Mouse (Mus musculus): ENCODE data around the gene Rbm17. TPM values are rescaled to one million over a fixed set of nuclear protein-coding genes. Genes with fewer than 3 reads are reported as not detected.

Rbm17 gene
- total and polyA plus RNA-seq, 3 experiments: 101 to 184 (median 138) TPM

GRCm38 (mm10) chr2:11579399-11579798 is 24.6 kb downstream of the Rbm17 start:
- Histone ChIP-seq H3K36me3 (replicated peaks) (peaks cover 18% of the 10 kb centered on the region), H3K27me3 (ENCODE audit: insufficient read depth, low read length) (peaks cover 2% of the 10 kb centered on the region; the same call in 1 of the 2 replicates), H3K4me3 (ENCODE audit: low read depth, low read length) (no peak overlapping the region), H3K9me3 (replicated peaks) (peaks cover 8% of the 10 kb centered on the region), H3K4me1 (ENCODE audit: insufficient read depth, low read depth, low read length) (no peaks in the 10 kb centered on the region)
- ATAC-seq (ENCODE audit: extremely low read depth, insufficient number of reproducible peaks, low FRiP score, poor library complexity, severe bottlenecking): no peak
- TF ChIP-seq CTCF (IDR thresholded peaks at IDR 0.05; ENCODE audit: low read depth, low read length): no peak
- no peak for TF ChIP-seq TAL1 (conservative IDR thresholded peaks at IDR 0.05; ENCODE audit: low read depth, low read length)
- DNase-seq (ENCODE audit: low spot score): no peak

- TF ChIP-seq GATA1 (IDR thresholded peaks at IDR 0.05; ENCODE audit: borderline replicate concordance, low read length) (no peak), POLR2AphosphoS5 (IDR thresholded peaks at IDR 0.05; ENCODE audit: insufficient replicate concordance, low read depth, low read length) (no peak), GATA2 (IDR thresholded peaks at IDR 0.05; ENCODE audit: borderline replicate concordance, low read depth, low read length) (no peak), TAL1 (conservative IDR thresholded peaks at IDR 0.05; ENCODE audit: low read depth, low read length) (no peak), CTCF (IDR thresholded peaks at IDR 0.05; ENCODE audit: low read depth, low read length) (no peak)
- Histone ChIP-seq H3K36me3 (replicated peaks) (peaks cover 9% of the 10 kb centered on the region), H3K4me3 (ENCODE audit: low read depth, low read length) (no peak overlapping the region), H3K27me3 (ENCODE audit: insufficient read depth, low read length) (peaks cover 5% of the 10 kb centered on the region), H3K9me3 (replicated peaks) (peaks cover 8% of the 10 kb centered on the region), H3K4me1 (ENCODE audit: insufficient read depth, low read depth, low read length) (no peaks in the 10 kb centered on the region)
- DNase-seq (ENCODE audit: low spot score) (no peak), ATAC-seq (ENCODE audit: extremely low read depth, insufficient number of reproducible peaks, low FRiP score, poor library complexity, severe bottlenecking) (no peak)
These were observed 25.8 kb downstream of the Rbm17 start for GRCm38 (mm10) chr2:11578187-11578586.

- no peak for DNase-seq (ENCODE audit: low spot score)
- Histone ChIP-seq H3K4me1 (ENCODE audit: insufficient read depth, low read depth, low read length) (no peaks in the 10 kb centered on the region), H3K4me3 (ENCODE audit: low read depth, low read length) (no peak overlapping the region), H3K9me3 (replicated peaks) (no peaks in the 10 kb centered on the region), H3K27me3 (ENCODE audit: insufficient read depth, low read length) (peaks cover 13% of the 10 kb centered on the region), H3K36me3 (replicated peaks) (no peaks in the 10 kb centered on the region)
- TF ChIP-seq CTCF (IDR thresholded peaks at IDR 0.05; ENCODE audit: low read depth, low read length): no peak
- no peak for TF ChIP-seq POLR2AphosphoS5 (IDR thresholded peaks at IDR 0.05; ENCODE audit: insufficient replicate concordance, low read depth, low read length)
- TF ChIP-seq TAL1 (conservative IDR thresholded peaks at IDR 0.05; ENCODE audit: low read depth, low read length): no peak
- no peak for TF ChIP-seq GATA2 (IDR thresholded peaks at IDR 0.05; ENCODE audit: borderline replicate concordance, low read depth, low read length)
- no peak for ATAC-seq (ENCODE audit: extremely low read depth, insufficient number of reproducible peaks, low FRiP score, poor library complexity, severe bottlenecking)
These were observed 30.3 kb downstream of the Rbm17 start for GRCm38 (mm10) chr2:11573684-11574083.

- peaks cover 11% of the 10 kb centered on the region for H3K27me3 ChIP-seq (ENCODE audit: insufficient read depth, low read length)
- no peak for TF ChIP-seq CTCF (IDR thresholded peaks at IDR 0.05; ENCODE audit: low read depth, low read length)
- TF ChIP-seq POLR2AphosphoS5 (IDR thresholded peaks at IDR 0.05; ENCODE audit: insufficient replicate concordance, low read depth, low read length): no peak
- no peak for TF ChIP-seq GATA1 (IDR thresholded peaks at IDR 0.05; ENCODE audit: borderline replicate concordance, low read length)
- TF ChIP-seq GATA2 (IDR thresholded peaks at IDR 0.05; ENCODE audit: borderline replicate concordance, low read depth, low read length): no peak
- no peak for TF ChIP-seq TAL1 (conservative IDR thresholded peaks at IDR 0.05; ENCODE audit: low read depth, low read length)
- H3K36me3 ChIP-seq (replicated peaks): no peaks in the 10 kb centered on the region
- H3K9me3 ChIP-seq (replicated peaks): no peaks in the 10 kb centered on the region
- no peaks in the 10 kb centered on the region for H3K4me1 ChIP-seq (ENCODE audit: insufficient read depth, low read depth, low read length)
- ATAC-seq (ENCODE audit: extremely low read depth, insufficient number of reproducible peaks, low FRiP score, poor library complexity, severe bottlenecking) (no peak), DNase-seq (ENCODE audit: low spot score) (no peak)
- no peak overlapping the region for H3K4me3 ChIP-seq (ENCODE audit: low read depth, low read length)
These were observed 32.9 kb downstream of the Rbm17 start for GRCm38 (mm10) chr2:11571004-11571535.

- DNase-seq (ENCODE audit: low spot score) (no peak), ATAC-seq (ENCODE audit: extremely low read depth, insufficient number of reproducible peaks, low FRiP score, poor library complexity, severe bottlenecking) (no peak)
- Histone ChIP-seq H3K27me3 (ENCODE audit: insufficient read depth, low read length) (peaks cover 16% of the 10 kb centered on the region), H3K9me3 (replicated peaks) (no peaks in the 10 kb centered on the region), H3K36me3 (replicated peaks) (no peaks in the 10 kb centered on the region), H3K4me1 (ENCODE audit: insufficient read depth, low read depth, low read length) (no peaks in the 10 kb centered on the region), H3K4me3 (ENCODE audit: low read depth, low read length) (no peak overlapping the region)
- no peak for TF ChIP-seq GATA2 (IDR thresholded peaks at IDR 0.05; ENCODE audit: borderline replicate concordance, low read depth, low read length)
- no peak for TF ChIP-seq TAL1 (conservative IDR thresholded peaks at IDR 0.05; ENCODE audit: low read depth, low read length)
- TF ChIP-seq CTCF (IDR thresholded peaks at IDR 0.05; ENCODE audit: low read depth, low read length): no peak
- no peak for TF ChIP-seq POLR2AphosphoS5 (IDR thresholded peaks at IDR 0.05; ENCODE audit: insufficient replicate concordance, low read depth, low read length)
These were observed 35.5 kb downstream of the Rbm17 start for GRCm38 (mm10) chr2:11568471-11568870.

GRCm38 (mm10) chr2:11567781-11568362 is 36.1 kb downstream of the Rbm17 start:
- no peaks in the 10 kb centered on the region for H3K36me3 ChIP-seq (replicated peaks)
- ATAC-seq (ENCODE audit: extremely low read depth, insufficient number of reproducible peaks, low FRiP score, poor library complexity, severe bottlenecking) (no peak), DNase-seq (ENCODE audit: low spot score) (no peak)
- H3K4me1 ChIP-seq (ENCODE audit: insufficient read depth, low read depth, low read length): no peaks in the 10 kb centered on the region
- H3K27me3 ChIP-seq (ENCODE audit: insufficient read depth, low read length): peaks cover 14% of the 10 kb centered on the region
- TF ChIP-seq CTCF (IDR thresholded peaks at IDR 0.05; ENCODE audit: low read depth, low read length): peak; percentile 44
- no peak for TF ChIP-seq POLR2AphosphoS5 (IDR thresholded peaks at IDR 0.05; ENCODE audit: insufficient replicate concordance, low read depth, low read length)
- TF ChIP-seq GATA2 (IDR thresholded peaks at IDR 0.05; ENCODE audit: borderline replicate concordance, low read depth, low read length): no peak
- TF ChIP-seq GATA1 (IDR thresholded peaks at IDR 0.05; ENCODE audit: borderline replicate concordance, low read length): no peak
- TF ChIP-seq TAL1 (conservative IDR thresholded peaks at IDR 0.05; ENCODE audit: low read depth, low read length): no peak
- H3K9me3 ChIP-seq (replicated peaks): no peaks in the 10 kb centered on the region
- H3K4me3 ChIP-seq (ENCODE audit: low read depth, low read length): no peak overlapping the region

Measured in G1E (cell line).